ENCODE assay signal across 8 mouse cellular contexts in genomic region chr10:99203577-99204487, GRCm38 (mm10). TPM values are rescaled to one million over a fixed set of nuclear protein-coding genes. Genes with fewer than 3 reads are reported as not detected.
DNase-seq lines count a peak whose midpoint lies in the region; ATAC-seq and TF ChIP-seq lines count a peak whose summit lies in the region.

No protein-coding gene starts in this region.

- H3K36me3 ChIP-seq in embryonic facial prominence, embryonic 11.5 days (replicated peaks; ENCODE audit: control insufficient read depth, insufficient read depth, low read depth, low read length), result no peaks in the 10 kb centered on the region
- no peaks in the 10 kb centered on the region for H3K36me3 ChIP-seq in limb, embryonic 13.5 days
- H3K36me3 ChIP-seq in midbrain, embryonic 14.5 days (ENCODE audit: control insufficient read depth, insufficient read depth, low read length), result no peaks in the 10 kb centered on the region

- peak overlapping the region; percentile 37; the same call in 1 of the 2 replicates for H3K4me2 ChIP-seq in embryonic facial prominence, embryonic 11.5 days (ENCODE audit: low read depth, low read length)
- peak overlapping the region; percentile 66 for H3K4me2 ChIP-seq in limb, embryonic 13.5 days (replicated peaks)
- H3K4me2 ChIP-seq in midbrain, embryonic 14.5 days (ENCODE audit: low read length), result peak overlapping the region; percentile 55

- no peak for TF ChIP-seq CTCF in gastrocnemius, adult 2 months (IDR thresholded peaks at IDR 0.05)

- DNase-seq in gastrocnemius, adult 2 months, result peak; percentile 54
- no peak for DNase-seq in gastrocnemius, adult 8-10 months (ENCODE audit: low spot score in 2 of 2)
- DNase-seq in embryonic facial prominence, embryonic 11.5 days (ENCODE audit: low spot score), result peak; percentile 74
- peak; percentile 36 to 47 for DNase-seq in heart, postnatal 36 days
- DNase-seq in midbrain, embryonic 14.5 days, result peak; percentile 63
- no peak for DNase-seq in T-cell, adult 2 months (ENCODE audit: low spot score)
- DNase-seq in spleen, adult 12 weeks (ENCODE audit: low spot score), result no peak

- H3K4me1 ChIP-seq in embryonic facial prominence, embryonic 11.5 days (ENCODE audit: control insufficient read depth, insufficient read depth, low read length), result no peaks in the 10 kb centered on the region; the same call in 1 of the 2 replicates
- peaks cover 26% of the 10 kb centered on the region for H3K4me1 ChIP-seq in limb, embryonic 13.5 days
- H3K4me1 ChIP-seq in midbrain, embryonic 14.5 days (ENCODE audit: control insufficient read depth, insufficient read depth, low read length), result peaks cover 18% of the 10 kb centered on the region

- peak overlapping the region; percentile 71 for H3K4me3 ChIP-seq in gastrocnemius, adult 2 months
- no peak overlapping the region; the same call in 1 of the 2 replicates for H3K4me3 ChIP-seq in embryonic facial prominence, embryonic 11.5 days (ENCODE audit: low read depth, low read length)
- peak overlapping the region; percentile 34 for H3K4me3 ChIP-seq in limb, embryonic 13.5 days
- peak overlapping the region; percentile 20 for H3K4me3 ChIP-seq in midbrain, embryonic 14.5 days (replicated peaks; ENCODE audit: low read depth, low read length)

- H3K27me3 ChIP-seq in embryonic facial prominence, embryonic 11.5 days (ENCODE audit: control insufficient read depth, insufficient read depth, low read length), result no peaks in the 10 kb centered on the region
- no peaks in the 10 kb centered on the region for H3K27me3 ChIP-seq in limb, embryonic 13.5 days
- no peaks in the 10 kb centered on the region for H3K27me3 ChIP-seq in midbrain, embryonic 14.5 days (ENCODE audit: control insufficient read depth, insufficient read depth, low read length)

- 1% methylated on average over 29 of the region's 29 CpGs for WGBS in embryonic facial prominence, embryonic 11.5 days
- 3% methylated on average over 29 of the region's 29 CpGs for WGBS in limb, embryonic 13.5 days
- WGBS in midbrain, embryonic 14.5 days, result 2% methylated on average over 29 of the region's 29 CpGs

- peak; percentile 63; the same call in 1 of the 2 replicates for ATAC-seq in embryonic facial prominence, embryonic 11.5 days (replicated peaks; ENCODE audit: insufficient number of reproducible peaks, low FRiP score, low TSS enrichment, low read depth)
- peak; percentile 74; the same call in 1 of the 2 replicates for ATAC-seq in limb, embryonic 13.5 days (ENCODE audit: low FRiP score, low read depth)
- ATAC-seq in midbrain, embryonic 14.5 days (ENCODE audit: low FRiP score, low TSS enrichment), result peak; percentile 44; the same call in 1 of the 2 replicates

- H3K27ac ChIP-seq in gastrocnemius, adult 2 months, result peak overlapping the region; percentile 82
- peak overlapping the region; percentile 61; the same call in 1 of the 2 replicates for H3K27ac ChIP-seq in embryonic facial prominence, embryonic 11.5 days (replicated peaks; ENCODE audit: low read depth, low read length)
- H3K27ac ChIP-seq in limb, embryonic 13.5 days, result no peak overlapping the region
- peak overlapping the region; percentile 43; the same call in 1 of the 2 replicates for H3K27ac ChIP-seq in midbrain, embryonic 14.5 days (replicated peaks; ENCODE audit: low read depth, low read length)

- H3K9me3 ChIP-seq in embryonic facial prominence, embryonic 11.5 days (replicated peaks; ENCODE audit: control insufficient read depth, low read length), result no peaks in the 10 kb centered on the region
- H3K9me3 ChIP-seq in limb, embryonic 13.5 days, result no peaks in the 10 kb centered on the region
- H3K9me3 ChIP-seq in midbrain, embryonic 14.5 days (ENCODE audit: control insufficient read depth, low read length), result no peaks in the 10 kb centered on the region

- intact Hi-C loops in gastrocnemius, adult 2 months (cut with DNase I), result loop anchor here (5.0 kb wide), 1 partner anchor 58 kb away; the partner anchor contains the start of gene Dusp6
- intact Hi-C loops in heart, postnatal 36 days (cut with DNase I), result loop anchor here (2.0 kb wide), 1 partner anchor 57 kb away; no protein-coding TSS in a partner anchor

- H3K9ac ChIP-seq in embryonic facial prominence, embryonic 11.5 days (replicated peaks; ENCODE audit: low read length), result peak overlapping the region; percentile 26; the same call in 1 of the 2 replicates
- peak overlapping the region; percentile 51 for H3K9ac ChIP-seq in limb, embryonic 13.5 days
- H3K9ac ChIP-seq in midbrain, embryonic 14.5 days (replicated peaks; ENCODE audit: low read length), result no peak overlapping the region; the same call in 1 of the 2 replicates

RNA-seq across cellular contexts. Expression of gene Dusp6, which starts 59.2 kb away (rescaled TPM):
- 10 to 100 TPM; 12.8 TPM for total RNA-seq in gastrocnemius, adult 2 months (2021)
- 1 to 10 TPM; 7.3 to 9.8 (median 8.5) TPM for total RNA-seq in gastrocnemius, adult 8-10 months (2022)
- polyA plus RNA-seq in embryonic facial prominence, embryonic 11.5 days (2014; fragmentation: Nextera tagmentation; extraction: Ambion mirVana), result 115 and 123 TPM in 2 replicates
- total RNA-seq in heart, postnatal 36 days (2021), result 10 to 100 TPM; 16.2 to 21.7 TPM
- polyA plus RNA-seq in limb, embryonic 13.5 days (2015; fragmentation: Nextera tagmentation; extraction: Ambion mirVana), result 64.3 and 72.1 TPM in 2 replicates
- 20.7 and 25.4 TPM in 2 replicates for polyA plus RNA-seq in midbrain, embryonic 14.5 days (2014; fragmentation: Nextera tagmentation; extraction: Ambion mirVana)

Comparison
In these comparisons a context has a peak if more than half of its experiments do, and no peak if none do; other contexts are left out.
1. DNase-seq: peak in gastrocnemius, adult 2 months (single experiment), embryonic facial prominence, embryonic 11.5 days (single experiment), heart, postnatal 36 days (2 of 2) and midbrain, embryonic 14.5 days (single experiment); none in gastrocnemius, adult 8-10 months (0 of 2), T-cell, adult 2 months (single experiment) and spleen, adult 12 weeks (single experiment).
2. Peak in every context shown above with its lines, with median percentiles within 50 percentile points of each other: ATAC-seq and H3K4me2 ChIP-seq.